Mouse (Mus musculus): ENCODE data around the gene Kyat3. TPM values are rescaled to one million over a fixed set of nuclear protein-coding genes. Genes with fewer than 3 reads are reported as not detected.
"Not testable (repeated sequence)": the region's sequence is repeated elsewhere in the genome, so short reads cannot be mapped to it uniquely, and the experiment has no call there.

Kyat3 gene
- polyA plus RNA-seq, 1 experiment: not detected

DNA sequence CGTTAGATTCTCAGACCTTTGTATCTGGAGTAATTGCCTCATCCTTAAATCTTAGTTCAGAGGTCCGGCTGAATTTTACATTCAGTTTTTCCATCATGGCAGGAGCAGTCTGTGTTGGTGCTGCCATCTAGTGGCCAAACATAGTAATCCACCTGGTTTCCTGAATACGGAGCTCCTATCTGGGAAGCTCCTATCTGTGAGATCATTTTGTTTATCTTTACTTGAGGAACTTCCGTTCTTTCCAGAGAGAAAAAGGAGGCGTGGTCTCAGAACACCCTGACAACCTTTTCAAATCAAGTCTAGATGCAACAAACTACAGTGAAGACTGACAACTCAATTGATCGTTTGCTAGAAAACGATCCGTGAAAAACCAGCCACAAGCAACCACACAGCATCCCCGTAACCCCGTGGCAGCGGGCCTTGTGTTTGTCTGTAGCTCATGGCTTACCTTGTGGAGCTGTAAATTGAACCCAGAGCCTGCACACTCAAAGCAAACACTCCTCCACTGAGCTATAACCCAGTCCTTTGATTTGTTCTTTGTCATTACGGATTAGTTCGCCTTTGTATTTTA is 8.1 kb downstream of the Kyat3 start:
- Histone ChIP-seq H3K4me1 (ENCODE audit: control insufficient read depth) (peaks cover 2% of the 10 kb centered on the region; the same call in 1 of the 2 replicates), H3K4me3 (replicated peaks) (no peak overlapping the region), H3K36me3 (ENCODE audit: control insufficient read depth) (no peaks in the 10 kb centered on the region; the same call in 1 of the 2 replicates)

DNA sequence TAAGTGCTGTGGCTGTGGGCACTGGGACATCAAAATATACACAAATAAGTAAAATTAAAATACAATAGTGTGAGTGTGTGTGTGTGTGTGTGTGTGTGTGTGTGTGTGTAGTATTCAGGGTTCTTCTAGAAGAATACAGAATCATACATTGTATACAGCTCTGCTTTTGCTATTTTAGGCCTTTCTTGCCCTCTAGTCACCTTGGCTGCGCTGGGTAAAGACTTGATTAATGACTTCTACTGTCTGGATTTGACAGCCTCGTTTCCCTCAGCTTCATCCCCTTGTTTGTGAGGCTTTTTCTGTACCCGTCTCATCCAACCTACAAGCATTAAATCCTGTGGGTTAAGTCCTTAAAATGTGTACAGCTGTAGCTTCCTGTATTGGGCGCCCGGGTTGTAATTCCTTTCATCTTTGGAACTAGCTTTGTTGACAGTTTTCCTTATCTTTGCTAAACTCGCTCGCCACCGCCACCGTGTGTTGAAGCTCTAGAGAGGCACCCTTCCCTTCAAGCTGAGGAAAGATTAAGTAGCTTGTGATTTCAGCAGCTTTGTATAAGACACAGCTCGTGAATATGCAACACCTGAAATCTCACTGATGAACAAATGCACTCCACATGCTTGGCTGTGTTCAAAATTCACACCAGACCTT is 9.6 kb downstream of the Kyat3 start:
- no peaks in the 10 kb centered on the region for H3K27me3 ChIP-seq (ENCODE audit: control insufficient read depth)
- no peaks in the 10 kb centered on the region; the same call in 1 of the 2 replicates for H3K36me3 ChIP-seq (ENCODE audit: control insufficient read depth)
- TF ChIP-seq TAL1 (IDR thresholded peaks at IDR 0.05; ENCODE audit: low read length): no peak
- no peak for TF ChIP-seq GATA1 (IDR thresholded peaks at IDR 0.05; ENCODE audit: low read length)
- H3K4me3 ChIP-seq (replicated peaks): no peak overlapping the region
- H3K9me3 ChIP-seq (ENCODE audit: control insufficient read depth, low read length): peaks cover 12% of the 10 kb centered on the region
- peaks cover 2% of the 10 kb centered on the region; the same call in 1 of the 2 replicates for H3K4me1 ChIP-seq (ENCODE audit: control insufficient read depth)

More for the DNA sequence above, 8.1 kb downstream of the Kyat3 start:
- TF ChIP-seq TAL1 (IDR thresholded peaks at IDR 0.05; ENCODE audit: low read length): no peak
- TF ChIP-seq GATA1 (IDR thresholded peaks at IDR 0.05; ENCODE audit: low read length): no peak
- Histone ChIP-seq H3K27me3 (ENCODE audit: control insufficient read depth) (no peaks in the 10 kb centered on the region), H3K9me3 (ENCODE audit: control insufficient read depth, low read length) (peaks cover 8% of the 10 kb centered on the region)

DNA sequence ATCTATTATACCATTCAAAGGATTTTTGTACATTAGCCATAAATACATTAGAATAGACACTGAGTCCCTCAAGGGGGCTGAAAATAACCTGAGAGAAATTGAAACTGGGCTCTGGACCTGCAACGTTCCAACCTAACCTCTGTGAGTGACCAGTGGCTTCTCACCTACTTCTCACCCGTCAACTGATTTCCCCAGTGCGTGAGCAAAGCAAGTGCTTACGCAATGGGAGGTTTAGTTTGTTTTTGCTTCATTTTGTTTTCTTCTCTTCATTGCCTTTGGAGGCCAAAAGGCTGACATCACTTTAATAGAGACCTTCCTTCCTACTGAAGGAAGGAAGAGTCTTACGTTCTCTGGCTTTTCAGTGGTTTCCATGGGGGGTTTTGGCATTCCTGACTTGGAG is 10.5 kb downstream of the Kyat3 start:
- peaks cover 2% of the 10 kb centered on the region; the same call in 1 of the 2 replicates for H3K4me1 ChIP-seq (ENCODE audit: control insufficient read depth)
- H3K36me3 ChIP-seq (ENCODE audit: control insufficient read depth): no peaks in the 10 kb centered on the region; the same call in 1 of the 2 replicates
- no peak overlapping the region for H3K4me3 ChIP-seq (replicated peaks)
- peaks cover 12% of the 10 kb centered on the region for H3K9me3 ChIP-seq (ENCODE audit: control insufficient read depth, low read length)
- no peak for TF ChIP-seq GATA1 (IDR thresholded peaks at IDR 0.05; ENCODE audit: low read length)
- TF ChIP-seq TAL1 (IDR thresholded peaks at IDR 0.05; ENCODE audit: low read length): no peak
- H3K27me3 ChIP-seq (ENCODE audit: control insufficient read depth): no peaks in the 10 kb centered on the region

DNA sequence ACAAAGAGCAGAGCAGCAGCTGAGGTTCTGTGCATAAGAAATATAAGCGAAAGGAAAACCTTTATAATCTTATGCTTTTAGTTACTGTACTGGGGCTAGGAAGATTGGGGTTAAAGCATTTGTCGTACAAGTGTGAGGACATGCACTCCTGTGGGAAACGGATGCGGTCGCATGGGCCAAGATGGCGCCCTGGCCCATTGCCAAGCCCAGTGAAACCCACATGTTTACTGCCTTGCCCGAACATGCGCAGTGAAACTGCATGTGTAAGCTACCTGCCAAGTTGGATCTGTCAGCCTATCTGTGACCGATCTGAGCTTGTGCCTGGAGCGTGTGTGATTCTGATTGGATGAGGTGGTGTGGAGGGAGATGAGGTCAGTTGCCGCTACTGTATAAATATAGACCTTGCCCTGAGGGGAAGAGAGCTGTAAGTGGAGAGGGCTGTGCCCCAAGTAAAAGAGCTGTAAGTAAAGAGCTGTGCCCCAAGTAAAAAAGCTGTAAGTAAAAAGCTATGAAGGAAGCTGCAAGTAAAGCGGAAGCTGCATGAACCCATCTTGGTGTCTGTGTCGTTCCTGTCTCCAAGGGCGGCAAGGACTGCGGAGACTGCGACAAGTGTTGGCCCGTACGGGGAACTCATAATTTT is 11.7 kb downstream of the Kyat3 start:
- not testable (repeated sequence) for H3K27me3 ChIP-seq (ENCODE audit: control insufficient read depth); H3K36me3 ChIP-seq (ENCODE audit: control insufficient read depth); H3K4me3 ChIP-seq (replicated peaks); H3K4me1 ChIP-seq (ENCODE audit: control insufficient read depth)
- peaks cover 12% of the 10 kb centered on the region for H3K9me3 ChIP-seq (ENCODE audit: control insufficient read depth, low read length)

DNA sequence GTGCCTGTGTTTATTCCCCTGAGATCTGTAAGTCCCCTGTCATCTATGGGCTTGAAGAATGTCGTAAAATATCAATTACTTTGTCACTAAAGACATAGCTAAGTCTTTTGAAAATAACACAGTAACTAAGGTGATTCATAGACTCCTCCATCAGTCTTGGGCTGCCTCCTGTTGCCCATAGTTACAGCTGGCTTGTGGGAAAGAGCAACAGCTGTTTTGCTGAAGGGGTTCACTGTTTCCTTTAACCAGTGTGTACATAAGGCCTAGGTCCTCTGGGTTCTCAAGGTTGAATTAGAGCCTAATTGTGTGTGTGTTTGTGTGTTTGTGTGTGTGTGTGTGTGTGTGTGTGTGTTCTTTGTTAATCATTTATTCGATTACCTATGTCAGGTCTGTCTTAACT is 24.6 kb downstream of the Kyat3 start:
- peaks cover 2% of the 10 kb centered on the region; the same call in 1 of the 2 replicates for H3K36me3 ChIP-seq (ENCODE audit: control insufficient read depth)
- TF ChIP-seq GATA1 (IDR thresholded peaks at IDR 0.05; ENCODE audit: low read length): no peak
- no peak for TF ChIP-seq TAL1 (IDR thresholded peaks at IDR 0.05; ENCODE audit: low read length)
- no peaks in the 10 kb centered on the region for H3K4me1 ChIP-seq (ENCODE audit: control insufficient read depth)
- H3K4me3 ChIP-seq (replicated peaks): no peak overlapping the region
- H3K9me3 ChIP-seq (ENCODE audit: control insufficient read depth, low read length): no peaks in the 10 kb centered on the region
- H3K27me3 ChIP-seq (ENCODE audit: control insufficient read depth): no peaks in the 10 kb centered on the region

DNA sequence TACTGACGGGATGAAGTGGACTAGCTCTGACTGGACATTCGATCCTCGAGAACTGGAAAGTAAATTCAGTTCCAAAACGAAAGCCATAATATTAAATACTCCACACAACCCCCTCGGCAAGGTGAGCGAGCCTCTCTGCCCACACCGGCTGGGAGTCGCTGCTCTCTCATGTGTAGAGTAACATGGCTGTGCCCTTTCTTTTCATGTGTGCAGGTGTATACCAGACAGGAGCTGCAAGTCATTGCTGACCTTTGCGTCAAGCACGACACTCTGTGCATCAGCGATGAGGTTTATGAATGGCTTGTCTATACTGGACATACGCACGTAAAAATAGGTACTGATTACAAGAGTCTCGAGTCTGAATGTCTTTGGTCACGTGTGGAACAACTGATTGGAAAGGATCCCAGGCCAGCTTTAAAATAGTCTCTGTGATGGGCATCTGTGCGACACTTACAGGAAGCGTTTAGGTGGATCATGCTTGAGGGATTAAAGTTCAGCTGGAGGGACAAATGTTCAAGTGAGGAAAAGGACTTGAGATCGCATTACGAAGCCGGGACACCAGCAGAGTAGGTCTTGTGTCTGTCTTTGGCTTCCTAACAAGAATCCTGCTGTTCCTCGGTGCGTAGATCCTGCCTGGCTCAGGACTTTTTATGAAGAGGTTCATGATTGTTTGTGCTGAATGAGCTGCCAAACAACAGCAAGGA is 25.3 kb downstream of the Kyat3 start:
- Histone ChIP-seq H3K36me3 (ENCODE audit: control insufficient read depth) (peaks cover 2% of the 10 kb centered on the region; the same call in 1 of the 2 replicates), H3K4me1 (ENCODE audit: control insufficient read depth) (no peaks in the 10 kb centered on the region), H3K4me3 (replicated peaks) (no peak overlapping the region), H3K27me3 (ENCODE audit: control insufficient read depth) (no peaks in the 10 kb centered on the region), H3K9me3 (ENCODE audit: control insufficient read depth, low read length) (no peaks in the 10 kb centered on the region)
- no peak for TF ChIP-seq TAL1 (IDR thresholded peaks at IDR 0.05; ENCODE audit: low read length)
- no peak for TF ChIP-seq GATA1 (IDR thresholded peaks at IDR 0.05; ENCODE audit: low read length)

DNA sequence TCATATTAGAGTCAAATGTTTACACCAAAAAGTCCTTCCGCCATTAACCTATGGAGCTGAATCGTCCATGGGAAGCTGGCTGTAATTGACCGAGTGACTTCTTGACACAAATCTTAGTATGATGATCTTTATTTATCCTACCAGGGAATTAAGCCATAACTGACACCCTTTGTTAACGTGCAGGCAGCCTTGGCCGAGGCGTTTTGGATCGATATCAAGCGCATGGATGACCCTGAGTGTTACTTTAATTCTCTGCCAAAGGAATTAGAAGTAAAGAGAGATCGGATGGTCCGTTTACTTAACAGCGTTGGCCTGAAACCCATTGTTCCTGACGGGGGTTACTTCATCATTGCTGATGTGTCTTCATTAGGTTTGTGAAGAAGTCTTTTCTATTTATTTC is 33.4 kb downstream of the Kyat3 start:
- Histone ChIP-seq H3K36me3 (ENCODE audit: control insufficient read depth) (no peaks in the 10 kb centered on the region; the same call in 1 of the 2 replicates), H3K4me1 (ENCODE audit: control insufficient read depth) (no peaks in the 10 kb centered on the region), H3K9me3 (ENCODE audit: control insufficient read depth, low read length) (no peaks in the 10 kb centered on the region), H3K27me3 (ENCODE audit: control insufficient read depth) (no peaks in the 10 kb centered on the region), H3K4me3 (replicated peaks) (no peak overlapping the region)
- no peak for TF ChIP-seq TAL1 (IDR thresholded peaks at IDR 0.05; ENCODE audit: low read length)
- TF ChIP-seq GATA1 (IDR thresholded peaks at IDR 0.05; ENCODE audit: low read length): no peak

DNA sequence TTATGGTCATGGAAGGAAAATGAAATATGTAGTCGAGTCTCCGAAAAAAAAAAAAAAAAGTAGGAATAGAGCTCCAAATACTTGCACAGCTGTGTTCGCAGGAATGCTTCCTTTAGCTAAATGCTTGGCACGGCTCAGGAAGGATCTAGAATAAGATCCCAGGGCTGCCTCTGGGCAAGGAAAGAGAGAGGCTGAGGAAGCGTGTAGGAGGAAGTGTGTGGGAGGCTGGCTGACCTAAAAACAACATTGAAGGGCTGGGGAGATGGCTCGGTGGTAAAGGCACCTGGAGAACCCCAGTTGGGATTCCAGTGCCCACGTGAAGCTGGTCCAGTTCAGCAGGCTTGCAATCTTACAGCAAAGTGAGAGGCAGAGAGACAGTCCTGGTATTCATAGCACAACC is 40.0 kb downstream of the Kyat3 start:
- H3K4me3 ChIP-seq (replicated peaks): no peak overlapping the region
- H3K36me3 ChIP-seq (ENCODE audit: control insufficient read depth): no peaks in the 10 kb centered on the region; the same call in 1 of the 2 replicates
- no peaks in the 10 kb centered on the region for H3K4me1 ChIP-seq (ENCODE audit: control insufficient read depth)
- H3K9me3 ChIP-seq (ENCODE audit: control insufficient read depth, low read length): no peaks in the 10 kb centered on the region
- TF ChIP-seq GATA1 (IDR thresholded peaks at IDR 0.05; ENCODE audit: low read length) (no peak), TAL1 (IDR thresholded peaks at IDR 0.05; ENCODE audit: low read length) (no peak)
- no peaks in the 10 kb centered on the region for H3K27me3 ChIP-seq (ENCODE audit: control insufficient read depth)

Measured in erythroblast, embryonic 14.5 days (primary cell).